Mouse (Mus musculus): Measurements from ENCODE around the gene Dytn. TPM values are rescaled to one million over a fixed set of nuclear protein-coding genes. Genes with fewer than 3 reads are reported as not detected.

Dytn gene
- polyA plus RNA-seq, 1 experiment from 2014 or later, result 0.18 TPM

DNA sequence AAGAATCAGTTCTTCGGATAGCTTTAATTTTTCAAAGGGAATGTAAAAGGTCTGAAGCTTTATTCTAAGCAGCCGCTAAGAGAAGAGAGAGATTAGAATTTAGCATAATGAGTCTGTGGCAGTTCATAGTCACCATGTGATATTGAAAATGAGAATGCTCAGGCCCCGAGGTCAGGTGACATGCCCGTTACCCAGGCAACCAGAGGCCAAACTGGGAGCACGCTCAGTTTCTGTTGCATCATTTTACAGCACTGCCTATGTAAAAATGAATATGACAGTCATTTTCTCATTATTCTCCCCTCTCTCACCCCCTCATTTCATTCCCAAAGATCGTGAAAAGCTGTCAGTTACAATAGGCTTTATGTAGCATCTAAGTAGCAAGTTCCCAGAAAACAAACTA is 113.3 kb downstream of the Dytn start:
- Histone ChIP-seq H3K9me3 (no peaks in the 10 kb centered on the region), H3K4me1 (replicated peaks) (peaks cover 28% of the 10 kb centered on the region), H3K9ac (0 out of 2 replicates have a peak overlapping the region, but pooled peaks have one; percentile 25), H3K36me3 (no peaks in the 10 kb centered on the region; the same call in 1 of the 2 replicates), H3K27me3 (no peaks in the 10 kb centered on the region), H3K4me3 (no peak overlapping the region), H3K4me2 (0 out of 2 replicates have a peak overlapping the region, but pooled peaks have one; percentile 9), H3K27ac (peak overlapping the region; percentile 79)
- peak; percentile 74; the same call in 1 of the 2 replicates for ATAC-seq (ENCODE audit: low FRiP score)
- 20% methylated on average over 6 of the region's 6 CpGs for WGBS

Other genes with a start within 250 kb of the Dytn start
- gene Adam23, start 241.0 kb downstream of the Dytn start, polyA plus RNA-seq (2015; fragmentation: Nextera tagmentation; extraction: Ambion mirVana), result 12.0 and 13.3 TPM in 2 replicates
- 0.18 TPM in 1 of 2 replicates, not detected in the other for gene Gm39653, start 71.0 kb downstream of the Dytn start, polyA plus RNA-seq (2015; fragmentation: Nextera tagmentation; extraction: Ambion mirVana)
- gene Mdh1b, start 43.4 kb upstream of the Dytn start, polyA plus RNA-seq (2015; fragmentation: Nextera tagmentation; extraction: Ambion mirVana), result 0.48 and 0.87 TPM in 2 replicates
- gene Fastkd2, start 43.7 kb upstream of the Dytn start, polyA plus RNA-seq (2015; fragmentation: Nextera tagmentation; extraction: Ambion mirVana), result 38.5 and 38.6 TPM in 2 replicates
- 0.27 and 0.39 TPM in 2 replicates for gene 4933402D24Rik, start 82.3 kb upstream of the Dytn start, polyA plus RNA-seq (2015; fragmentation: Nextera tagmentation; extraction: Ambion mirVana)